Comparison of ENCODE assay signal across 24 mouse cellular contexts in genomic region chr13:40884878-40885277, GRCm38 (mm10). TPM values are rescaled to one million over a fixed set of nuclear protein-coding genes. Genes with fewer than 3 reads are reported as not detected.
DNase-seq lines count a peak whose midpoint lies in the region; ATAC-seq and TF ChIP-seq lines count a peak whose summit lies in the region.
"Had no signal": no experiment of that assay in that cellular context is flagged by ENCODE, and none has a peak within 500 bp of the region (broad histone marks: within the 10 kb centered on the region; RNA-seq: fewer than 3 reads in every experiment).

No protein-coding gene starts in this region.

- H3K27me3 ChIP-seq in hindbrain, embryonic 13.5 days, result peaks cover 7% of the 10 kb centered on the region; the same call in 1 of the 2 replicates
- H3K27me3 ChIP-seq in hindbrain, embryonic 14.5 days (ENCODE audit: control insufficient read depth, insufficient read depth, low read length), result no peaks in the 10 kb centered on the region
- no peaks in the 10 kb centered on the region for H3K27me3 ChIP-seq in midbrain, postnatal 0 days (ENCODE audit: insufficient read depth, low read length)
- H3K27me3 ChIP-seq in midbrain, embryonic 16.5 days (ENCODE audit: control insufficient read depth, insufficient read depth, low read depth, low read length), result peaks cover 5% of the 10 kb centered on the region; the same call in 1 of the 2 replicates
- peaks cover 71% of the 10 kb centered on the region for H3K27me3 ChIP-seq in embryonic facial prominence, embryonic 10.5 days (replicated peaks; ENCODE audit: low read depth, poor library complexity, severe bottlenecking)
- no peaks in the 10 kb centered on the region for H3K27me3 ChIP-seq in lung, postnatal 0 days (replicated peaks; ENCODE audit: insufficient read depth, low read length)
- peaks cover 14% of the 10 kb centered on the region for H3K27me3 ChIP-seq in liver, embryonic 11.5 days (replicated peaks; ENCODE audit: control insufficient read depth, insufficient read depth, low read length)
- H3K27me3 ChIP-seq: hindbrain, embryonic 15.5 days; neural tube, embryonic 12.5 days; Patski had no signal

- H3K4me1 ChIP-seq in hindbrain, embryonic 13.5 days (replicated peaks), result peaks cover 19% of the 10 kb centered on the region
- peaks cover 15% of the 10 kb centered on the region; the same call in 1 of the 2 replicates for H3K4me1 ChIP-seq in hindbrain, embryonic 14.5 days (replicated peaks; ENCODE audit: control insufficient read depth, insufficient read depth, low read length)
- H3K4me1 ChIP-seq in midbrain, postnatal 0 days (ENCODE audit: insufficient read depth, low read length), result peaks cover 4% of the 10 kb centered on the region; the same call in 1 of the 2 replicates
- no peaks in the 10 kb centered on the region for H3K4me1 ChIP-seq in midbrain, embryonic 16.5 days (ENCODE audit: control insufficient read depth, insufficient read depth, low read length)
- peaks cover 40% of the 10 kb centered on the region for H3K4me1 ChIP-seq in embryonic facial prominence, embryonic 10.5 days
- H3K4me1 ChIP-seq in lung, postnatal 0 days (ENCODE audit: insufficient read depth, low read depth, low read length), result peaks cover 16% of the 10 kb centered on the region; the same call in 1 of the 2 replicates
- H3K4me1 ChIP-seq in liver, embryonic 11.5 days (replicated peaks; ENCODE audit: control insufficient read depth, insufficient read depth, low read length), result peaks cover 3% of the 10 kb centered on the region; the same call in 1 of the 2 replicates

- 0 out of 2 replicates have a peak, but pooled peaks have one; percentile 21 for ATAC-seq in hindbrain, embryonic 13.5 days (ENCODE audit: low FRiP score)
- ATAC-seq in hindbrain, embryonic 14.5 days (ENCODE audit: low FRiP score), result no peak
- no peak for ATAC-seq in midbrain, postnatal 0 days (ENCODE audit: low FRiP score)
- no peak for ATAC-seq in midbrain, embryonic 16.5 days
- ATAC-seq in lung, postnatal 0 days, result no peak
- ATAC-seq in liver, embryonic 11.5 days (replicated peaks; ENCODE audit: low FRiP score), result no peak
- ATAC-seq: CD4-positive, CD25-positive, alpha-beta regulatory T cell, adult 4 months; forebrain, postnatal 0 days; Patski had no signal

- no peak for DNase-seq in hindbrain, embryonic 14.5 days (ENCODE audit: low spot score)
- peak; percentile 35 for DNase-seq in midbrain, postnatal 0 days (ENCODE audit: low spot score)
- peak; percentile 28 for DNase-seq in embryonic facial prominence, embryonic 10.5 days (ENCODE audit: low spot score)
- DNase-seq in lung, postnatal 0 days (ENCODE audit: low spot score), result no peak
- DNase-seq in liver, embryonic 11.5 days (ENCODE audit: low spot score), result no peak
- DNase-seq: adrenal gland, postnatal 36 days; cerebellum, adult 9-11 months; forebrain, postnatal 0 days; heart, postnatal 10 days; kidney, adult 11 months; left cerebral cortex, postnatal 4 days; right cerebral cortex, postnatal 4 days; thymus, postnatal 14 days had no signal

- no peaks in the 10 kb centered on the region for H3K9me3 ChIP-seq in hindbrain, embryonic 13.5 days
- H3K9me3 ChIP-seq in hindbrain, embryonic 14.5 days (ENCODE audit: control insufficient read depth, low read length), result no peaks in the 10 kb centered on the region
- no peaks in the 10 kb centered on the region for H3K9me3 ChIP-seq in midbrain, postnatal 0 days (ENCODE audit: low read length)
- no peaks in the 10 kb centered on the region for H3K9me3 ChIP-seq in midbrain, embryonic 16.5 days (replicated peaks; ENCODE audit: control insufficient read depth, low read length, poor library complexity, severe bottlenecking)
- no peaks in the 10 kb centered on the region for H3K9me3 ChIP-seq in embryonic facial prominence, embryonic 10.5 days
- no peaks in the 10 kb centered on the region for H3K9me3 ChIP-seq in lung, postnatal 0 days (ENCODE audit: low read length)
- H3K9me3 ChIP-seq in liver, embryonic 11.5 days (ENCODE audit: control insufficient read depth, low read length), result no peaks in the 10 kb centered on the region
- H3K9me3 ChIP-seq: forebrain, embryonic 10.5 days; hindbrain, embryonic 15.5 days; limb, embryonic 15.5 days; neural tube, embryonic 12.5 days had no signal

- no peak for TF ChIP-seq EP300 in lung, postnatal 0 days (IDR thresholded peaks at IDR 0.05)

- no peaks in the 10 kb centered on the region for H3K36me3 ChIP-seq in hindbrain, embryonic 13.5 days
- H3K36me3 ChIP-seq in hindbrain, embryonic 14.5 days (replicated peaks; ENCODE audit: control insufficient read depth, insufficient read depth), result no peaks in the 10 kb centered on the region
- no peaks in the 10 kb centered on the region for H3K36me3 ChIP-seq in midbrain, postnatal 0 days (ENCODE audit: insufficient read depth, low read length)
- no peaks in the 10 kb centered on the region for H3K36me3 ChIP-seq in midbrain, embryonic 16.5 days (ENCODE audit: control insufficient read depth, insufficient read depth, low read length)
- no peaks in the 10 kb centered on the region for H3K36me3 ChIP-seq in embryonic facial prominence, embryonic 10.5 days (replicated peaks)
- no peaks in the 10 kb centered on the region for H3K36me3 ChIP-seq in lung, postnatal 0 days (ENCODE audit: insufficient read depth, low read length)
- H3K36me3 ChIP-seq in liver, embryonic 11.5 days (ENCODE audit: control insufficient read depth, insufficient read depth, low read length), result no peaks in the 10 kb centered on the region
- H3K36me3 ChIP-seq: forebrain, embryonic 10.5 days; hindbrain, embryonic 15.5 days; limb, embryonic 15.5 days; neural tube, embryonic 12.5 days had no signal

- no peak overlapping the region for H3K4me3 ChIP-seq in hindbrain, embryonic 13.5 days
- H3K4me3 ChIP-seq in hindbrain, embryonic 14.5 days (replicated peaks; ENCODE audit: low read length), result no peak overlapping the region
- H3K4me3 ChIP-seq in midbrain, postnatal 0 days (ENCODE audit: low read depth, low read length), result no peak overlapping the region
- H3K4me3 ChIP-seq in midbrain, embryonic 16.5 days (ENCODE audit: low read depth, low read length), result no peak overlapping the region
- no peak overlapping the region for H3K4me3 ChIP-seq in embryonic facial prominence, embryonic 10.5 days
- no peak overlapping the region for H3K4me3 ChIP-seq in lung, postnatal 0 days (ENCODE audit: low read depth, low read length)
- no peak overlapping the region for H3K4me3 ChIP-seq in liver, embryonic 11.5 days (ENCODE audit: low read depth, low read length)
- H3K4me3 ChIP-seq: forebrain, embryonic 10.5 days; hindbrain, embryonic 15.5 days; limb, embryonic 15.5 days; neural tube, embryonic 12.5 days had no signal

- H3K9ac ChIP-seq in hindbrain, embryonic 13.5 days, result no peak overlapping the region
- no peak overlapping the region for H3K9ac ChIP-seq in hindbrain, embryonic 14.5 days
- H3K9ac ChIP-seq in midbrain, postnatal 0 days (replicated peaks; ENCODE audit: low read length, poor library complexity, severe bottlenecking), result no peak overlapping the region
- no peak overlapping the region for H3K9ac ChIP-seq in midbrain, embryonic 16.5 days (ENCODE audit: low read depth, low read length)
- H3K9ac ChIP-seq in lung, postnatal 0 days (replicated peaks; ENCODE audit: low read depth), result no peak overlapping the region
- no peak overlapping the region for H3K9ac ChIP-seq in liver, embryonic 11.5 days (ENCODE audit: low read depth, low read length)
- H3K9ac ChIP-seq: forebrain, postnatal 0 days; hindbrain, embryonic 15.5 days; limb, embryonic 15.5 days; neural tube, embryonic 12.5 days had no signal

- 58% methylated on average over 5 of the region's 5 CpGs for WGBS in hindbrain, embryonic 13.5 days
- 58% methylated on average over 5 of the region's 5 CpGs for WGBS in hindbrain, embryonic 14.5 days
- 75% methylated on average over 5 of the region's 5 CpGs for WGBS in midbrain, postnatal 0 days
- 74% methylated on average over 5 of the region's 5 CpGs for WGBS in midbrain, embryonic 16.5 days
- 45% methylated on average over 5 of the region's 5 CpGs for WGBS in embryonic facial prominence, embryonic 10.5 days
- WGBS in lung, postnatal 0 days, result 70% methylated on average over 5 of the region's 5 CpGs
- 81% methylated on average over 5 of the region's 5 CpGs for WGBS in liver, embryonic 11.5 days

- no peak for TF ChIP-seq CTCF in midbrain, postnatal 0 days (IDR thresholded peaks at IDR 0.05)
- no peak for TF ChIP-seq CTCF in lung, postnatal 0 days (IDR thresholded peaks at IDR 0.05)

- H3K4me2 ChIP-seq in hindbrain, embryonic 13.5 days, result no peak overlapping the region
- no peak overlapping the region for H3K4me2 ChIP-seq in hindbrain, embryonic 14.5 days (replicated peaks)
- no peak overlapping the region for H3K4me2 ChIP-seq in midbrain, postnatal 0 days (ENCODE audit: low read depth, low read length, poor library complexity, severe bottlenecking)
- no peak overlapping the region for H3K4me2 ChIP-seq in midbrain, embryonic 16.5 days (ENCODE audit: low read length)
- no peak overlapping the region for H3K4me2 ChIP-seq in lung, postnatal 0 days (replicated peaks; ENCODE audit: low read depth, low read length)
- H3K4me2 ChIP-seq in liver, embryonic 11.5 days, result no peak overlapping the region
- H3K4me2 ChIP-seq: heart, embryonic 11.5 days; hindbrain, embryonic 15.5 days; limb, embryonic 15.5 days; midbrain, embryonic 11.5 days; neural tube, embryonic 12.5 days had no signal

- no peak overlapping the region for H3K27ac ChIP-seq in hindbrain, embryonic 13.5 days
- no peak overlapping the region for H3K27ac ChIP-seq in hindbrain, embryonic 14.5 days
- H3K27ac ChIP-seq in midbrain, postnatal 0 days (ENCODE audit: low read depth, low read length), result no peak overlapping the region
- no peak overlapping the region for H3K27ac ChIP-seq in midbrain, embryonic 16.5 days (ENCODE audit: low read length)
- H3K27ac ChIP-seq in embryonic facial prominence, embryonic 10.5 days (replicated peaks), result no peak overlapping the region; the same call in 1 of the 2 replicates
- H3K27ac ChIP-seq in lung, postnatal 0 days (ENCODE audit: low read length), result no peak overlapping the region
- H3K27ac ChIP-seq in liver, embryonic 11.5 days (ENCODE audit: low read depth, low read length), result no peak overlapping the region
- H3K27ac ChIP-seq: forebrain, embryonic 10.5 days; hindbrain, embryonic 15.5 days; kidney, postnatal 0 days; limb, embryonic 15.5 days; neural tube, embryonic 12.5 days had no signal

RNA-seq across cellular contexts. Expression of gene Gcnt2, which starts 25.3 kb away (rescaled TPM):
- polyA plus RNA-seq in hindbrain, embryonic 13.5 days (2015; fragmentation: Nextera tagmentation; extraction: Ambion mirVana), result 4.5 and 6.4 TPM in 2 replicates
- 7.4 and 8.1 TPM in 2 replicates for polyA plus RNA-seq in hindbrain, embryonic 14.5 days (2014; fragmentation: Nextera tagmentation; extraction: Ambion mirVana)
- 6.4 and 10.2 TPM in 2 replicates for total RNA-seq in midbrain, postnatal 0 days (2014; rRNA removed)
- 2.4 and 2.9 TPM in 2 replicates for polyA plus RNA-seq in midbrain, postnatal 0 days (2015; fragmentation: Nextera tagmentation; extraction: Ambion mirVana)
- polyA plus RNA-seq in midbrain, embryonic 16.5 days (2015; fragmentation: Nextera tagmentation; extraction: Ambion mirVana), result 4.0 TPM in 2 replicates
- 2.1 and 2.9 TPM in 2 replicates for polyA plus RNA-seq in embryonic facial prominence, embryonic 10.5 days (2016; fragmentation: Nextera tagmentation; extraction: Ambion mirVana)
- polyA plus RNA-seq in lung, postnatal 0 days (2015; fragmentation: Nextera tagmentation; extraction: Ambion mirVana), result 10.8 and 10.9 TPM in 2 replicates
- polyA plus RNA-seq in liver, embryonic 11.5 days (2014; fragmentation: Nextera tagmentation; extraction: Ambion mirVana), result 2.1 and 2.2 TPM in 2 replicates

Comparison
In these comparisons a context has a peak if more than half of its experiments do, and no peak if none do; other contexts are left out.
1. DNase-seq: peak in midbrain, postnatal 0 days (single experiment) and embryonic facial prominence, embryonic 10.5 days (single experiment); none in hindbrain, embryonic 14.5 days (single experiment), lung, postnatal 0 days (single experiment) and liver, embryonic 11.5 days (single experiment).